Mouse (Mus musculus) T-helper 1 cell (primary cell): ENCODE measurements around the gene Erh.

Experiments
- in situ Hi-C: fragments of 300-600 bp; cut with MboI, MseI; formaldehyde crosslinking; loops from one replicate; pipeline ENCODE4 v1.15.1; 2025; ENCODE audit warnings: high pct_unique_total_duplicates

Gene Erh

DNA sequence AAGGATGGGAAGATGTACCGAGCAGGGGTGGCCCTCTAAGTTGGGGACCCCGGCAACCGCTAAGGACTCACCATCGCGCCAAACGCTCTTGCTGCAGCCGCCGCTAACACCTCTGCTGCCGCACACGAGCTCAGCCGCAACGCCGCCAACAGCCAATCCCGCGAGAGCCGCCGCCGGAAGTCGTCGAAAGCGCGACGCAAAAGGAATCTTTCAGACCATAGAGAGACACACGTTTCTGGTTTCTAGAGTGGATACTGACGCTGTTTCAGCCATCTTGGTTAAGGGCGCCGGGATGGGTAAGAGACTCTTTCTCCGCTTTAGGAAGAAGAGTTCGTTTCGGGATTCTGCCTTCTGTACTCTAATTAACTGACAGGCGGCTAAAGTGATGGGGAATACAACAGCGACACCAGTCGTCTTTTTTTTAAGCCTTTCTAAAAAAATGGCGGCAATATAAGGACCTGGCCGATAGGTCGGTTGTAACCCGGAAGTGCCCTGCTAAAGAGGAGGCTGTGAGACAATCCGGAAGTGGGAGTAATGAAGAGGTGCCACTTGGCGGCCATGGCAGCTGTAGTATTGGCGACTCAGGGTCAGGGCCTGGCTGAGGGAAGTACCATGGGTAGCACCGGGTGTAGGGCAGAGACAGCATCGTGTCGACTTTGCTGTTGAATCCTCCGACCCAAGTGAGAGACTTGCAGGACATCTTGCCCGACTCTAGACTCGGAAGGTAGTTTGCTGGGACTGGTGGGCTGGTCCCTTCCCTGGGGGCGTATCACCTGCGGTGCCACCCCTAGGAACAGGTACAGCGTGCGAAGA, at the start of gene Erh, which contains the start of gene Slc39a9:
Gene Erh (minus strand): TSS at position 649 of the 813 bp plus-strand sequence.
Gene Slc39a9 (plus strand): TSS at position 191 of the 813 bp plus-strand sequence.
- in situ Hi-C loops, result loop anchor here (10.0 kb wide), 2 partner anchors 479 to 951 kb away; partner anchors contain the start of gene Med6

DNA sequence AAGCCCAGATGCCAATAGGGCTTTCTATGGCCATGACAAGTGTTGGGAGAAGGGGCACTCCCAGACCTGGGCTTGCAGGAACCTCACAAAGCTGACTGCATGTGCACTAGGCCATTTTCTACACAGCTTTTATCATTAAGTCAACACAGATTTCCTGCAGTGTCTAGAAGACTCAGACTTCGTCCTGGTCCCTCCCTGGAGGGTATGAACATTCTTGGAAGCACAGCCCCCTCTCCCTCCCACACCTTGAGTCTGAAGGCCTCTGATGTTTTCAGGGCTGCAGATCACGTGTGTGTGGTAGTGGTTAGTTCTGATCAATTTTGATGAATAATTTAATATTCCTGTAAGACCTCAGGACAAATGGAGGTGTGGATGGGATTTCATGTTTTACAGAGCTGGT, 49.6 kb upstream of the Erh start:
- in situ Hi-C loops, result no loop called here

DNA sequence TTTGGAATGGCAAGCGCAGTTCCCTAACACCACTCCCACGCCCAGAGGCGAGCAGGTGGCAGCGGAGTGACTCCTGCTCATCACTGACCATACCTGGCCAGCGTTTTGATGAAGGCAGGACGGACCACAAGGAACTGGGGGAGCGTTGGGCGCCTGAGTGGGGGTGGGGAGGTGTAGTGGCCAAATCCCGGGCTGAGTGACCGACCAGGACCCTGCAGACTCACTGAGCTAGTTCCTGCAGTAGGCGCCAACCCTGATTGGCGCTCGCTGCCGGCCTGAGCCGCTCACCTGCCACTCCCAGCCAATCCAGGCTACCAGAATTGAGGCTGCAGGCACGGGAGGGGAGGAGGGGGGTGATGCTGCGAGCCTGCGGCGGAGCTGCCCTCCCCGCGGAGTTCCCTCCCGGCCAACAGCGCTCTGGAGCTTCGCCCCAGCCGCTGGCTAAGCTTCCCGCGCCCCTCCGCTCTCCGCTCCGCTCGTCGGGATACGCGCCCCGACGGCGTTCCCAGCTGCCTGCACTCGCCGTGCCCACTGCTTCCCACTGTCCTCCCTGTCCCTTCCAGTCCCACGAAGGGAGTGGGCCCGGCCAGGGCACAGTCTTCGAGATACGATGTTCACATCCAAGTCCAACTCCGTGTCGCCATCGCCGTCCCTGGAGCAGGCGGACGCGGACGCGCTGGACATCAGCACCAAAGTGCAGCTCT, 48.3 kb upstream of the Erh start, which contains the start of gene Plekhd1:
Gene Plekhd1 (plus strand): TSS at position 323 of the 704 bp plus-strand sequence.
- in situ Hi-C loops, result no loop called here

DNA sequence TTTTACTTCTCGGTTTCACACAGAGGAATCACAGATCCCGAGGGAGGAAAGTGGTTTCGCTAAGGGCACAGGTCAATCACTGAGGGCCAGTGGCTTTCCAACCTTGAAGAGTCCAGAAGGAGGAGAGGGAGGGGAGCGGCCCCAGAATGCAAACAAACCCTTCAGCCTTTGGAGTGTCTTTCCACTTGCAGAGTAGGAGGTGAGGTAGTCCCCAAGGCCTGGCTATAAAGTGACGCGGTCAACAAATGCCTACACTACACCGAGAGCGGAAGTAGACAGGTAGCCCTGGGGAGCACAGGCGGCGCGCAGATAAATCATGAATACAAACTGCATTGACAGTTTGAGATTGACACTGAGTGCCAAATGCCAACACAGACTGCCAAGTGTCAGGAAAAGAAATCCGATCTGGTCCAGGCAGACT, 47.5 kb upstream of the Erh start:
- in situ Hi-C loops, result no loop called here

DNA sequence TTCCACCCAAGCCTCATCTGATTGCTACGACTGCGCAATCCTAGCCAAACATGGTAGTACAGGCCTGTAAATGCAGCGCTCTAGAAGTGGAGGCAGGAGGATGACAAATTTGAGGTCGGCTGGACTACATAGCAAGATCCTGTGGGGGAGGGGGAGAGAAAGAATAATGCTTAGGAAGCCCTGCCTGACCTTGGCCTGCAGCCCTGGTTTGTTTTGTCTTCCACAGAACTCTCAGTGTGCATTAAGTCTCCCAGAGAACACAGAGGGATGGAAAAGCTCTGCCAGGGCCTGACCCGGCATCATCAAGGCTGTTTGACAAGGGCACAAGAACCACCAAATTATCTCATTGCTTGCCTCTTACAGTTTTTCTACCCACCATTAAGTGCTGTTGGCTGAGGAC, 45.6 kb upstream of the Erh start:
- in situ Hi-C loops, result no loop called here

DNA sequence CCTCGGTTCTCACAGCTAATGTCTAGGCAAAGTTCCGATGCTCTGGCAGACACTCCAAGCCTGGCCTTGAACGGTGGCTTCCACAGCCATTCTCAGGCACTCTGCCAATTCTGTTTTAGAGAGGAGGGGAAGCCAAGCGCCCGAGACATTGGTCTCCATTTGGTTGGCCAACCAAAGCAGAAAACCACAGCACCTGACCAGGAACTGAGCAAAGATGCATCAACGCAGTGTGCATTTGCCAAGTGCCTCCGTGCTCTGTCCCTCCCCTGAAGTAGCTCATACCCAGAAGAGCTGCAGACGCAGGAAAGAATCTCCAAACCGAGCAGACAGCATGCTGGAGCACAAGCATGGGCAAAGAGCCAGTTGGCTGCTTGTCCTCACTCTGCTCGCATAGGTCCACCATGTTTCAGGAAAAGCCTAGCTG, 43.7 kb upstream of the Erh start:
- in situ Hi-C loops, result no loop called here

DNA sequence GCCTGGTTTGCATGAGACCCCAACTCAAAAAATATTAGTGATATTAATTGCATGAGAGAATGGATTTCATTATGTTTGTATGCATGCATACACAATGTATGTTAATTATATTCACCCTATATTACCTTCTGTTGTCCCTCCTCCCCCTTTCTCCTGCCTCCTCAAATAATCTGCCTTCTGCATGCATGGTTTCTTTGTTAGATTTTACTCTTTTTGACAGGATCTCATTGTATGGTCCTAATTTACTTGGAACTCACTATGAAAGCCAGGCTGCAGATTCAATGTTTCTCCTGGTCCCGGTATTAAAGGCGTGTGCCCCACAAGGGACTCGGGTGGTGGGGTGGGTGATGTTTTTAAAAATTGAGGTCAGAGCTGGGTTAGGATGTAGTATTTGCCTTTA, 40.2 kb upstream of the Erh start:
- in situ Hi-C loops, result no loop called here

DNA sequence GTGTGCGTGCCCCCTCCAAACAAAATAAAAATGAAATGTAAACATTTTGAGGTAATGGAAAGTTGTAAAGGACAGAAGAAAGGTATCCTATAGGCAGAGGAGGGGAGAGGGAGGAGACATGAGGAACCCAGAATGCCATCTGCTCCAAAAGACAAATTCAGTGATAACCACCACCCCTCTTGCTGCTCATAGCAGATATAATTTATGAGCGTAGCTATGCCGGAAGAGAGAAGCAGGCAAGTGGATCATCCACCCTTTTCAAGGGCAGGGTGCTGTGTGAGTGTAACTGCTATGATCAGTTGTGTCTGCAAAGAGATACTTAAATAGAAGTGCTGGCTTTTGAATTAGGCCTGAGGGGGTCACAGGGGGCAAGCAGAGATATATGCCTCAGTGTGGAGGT, 39.4 kb upstream of the Erh start:
- in situ Hi-C loops, result no loop called here

DNA sequence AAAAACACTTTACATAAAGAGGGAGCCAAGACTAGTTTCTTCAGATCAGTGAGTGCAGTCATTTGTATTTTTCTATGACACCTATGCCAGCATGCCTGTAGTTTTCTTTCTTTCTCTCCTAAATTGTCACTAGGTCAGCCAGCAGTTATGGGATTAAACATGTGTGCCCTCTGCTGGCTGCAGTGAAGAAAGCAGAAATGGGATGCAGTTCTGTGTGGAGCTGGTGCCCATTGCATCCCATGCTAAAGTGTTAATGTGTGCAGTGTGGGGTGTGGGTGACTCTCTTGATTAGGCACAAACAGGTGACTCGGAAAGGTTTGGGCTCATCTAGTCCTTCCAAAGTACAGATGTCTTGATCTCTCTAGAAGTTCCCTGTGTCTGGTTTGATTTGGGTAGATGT, 37.2 kb upstream of the Erh start:
- in situ Hi-C loops, result no loop called here

DNA sequence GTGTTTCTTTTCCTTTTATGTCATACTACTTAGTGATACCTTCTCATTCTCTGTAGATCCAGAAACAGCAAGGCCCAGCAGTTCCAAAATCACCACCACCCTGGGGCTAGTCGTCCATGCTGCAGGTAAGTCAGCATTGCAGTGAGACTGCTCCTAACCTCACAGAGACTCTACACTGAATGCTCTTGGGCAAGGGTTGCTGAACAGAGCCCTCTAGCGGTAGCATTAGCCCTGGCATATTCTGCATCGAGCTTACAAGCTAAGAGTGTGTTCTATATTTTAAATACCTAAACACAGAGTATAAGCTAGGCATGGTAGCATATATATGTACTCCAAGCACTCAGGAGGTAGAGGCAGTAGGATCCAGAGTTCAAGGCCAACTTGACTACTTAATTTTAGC, 29.0 kb upstream of the Erh start:
- in situ Hi-C loops, result no loop called here

DNA sequence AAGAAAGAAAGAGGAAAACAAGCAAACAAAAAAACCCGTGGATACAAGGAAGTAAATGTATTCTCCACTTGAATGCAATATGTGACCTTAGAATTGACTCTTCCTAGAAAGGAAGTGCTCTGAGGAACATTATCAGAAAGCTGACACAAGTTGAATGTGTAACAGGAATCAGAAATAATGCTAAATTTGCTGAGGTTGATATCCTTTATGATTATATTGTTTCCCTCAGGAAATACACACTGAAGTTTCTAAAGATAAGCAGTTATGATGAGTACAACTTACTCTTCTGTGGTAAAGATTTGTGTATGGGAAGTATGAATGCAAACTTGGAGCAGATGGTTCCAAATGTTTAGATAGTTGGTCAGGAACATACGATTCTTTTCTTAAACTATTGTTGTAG, 24.2 kb upstream of the Erh start:
- in situ Hi-C loops, result no loop called here

DNA sequence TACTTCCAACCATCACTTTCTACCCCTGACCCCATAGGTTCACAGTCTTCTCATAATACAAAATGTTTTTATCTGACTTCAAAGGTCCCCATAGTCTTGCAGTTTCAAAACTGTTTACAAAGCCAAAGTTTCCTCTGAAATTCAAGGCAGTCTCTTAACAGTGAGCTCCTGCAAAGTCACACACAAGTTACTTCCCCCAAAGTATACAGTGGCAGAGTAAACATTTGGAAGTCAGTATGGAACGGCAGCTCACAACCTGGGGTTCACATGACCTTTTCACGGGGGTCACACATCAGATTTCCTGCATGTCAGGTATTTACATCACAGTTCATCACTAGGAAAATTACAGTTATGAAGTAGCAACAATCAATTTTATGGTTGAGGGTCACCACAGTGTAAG, 19.8 kb upstream of the Erh start:
- in situ Hi-C loops, result no loop called here

DNA sequence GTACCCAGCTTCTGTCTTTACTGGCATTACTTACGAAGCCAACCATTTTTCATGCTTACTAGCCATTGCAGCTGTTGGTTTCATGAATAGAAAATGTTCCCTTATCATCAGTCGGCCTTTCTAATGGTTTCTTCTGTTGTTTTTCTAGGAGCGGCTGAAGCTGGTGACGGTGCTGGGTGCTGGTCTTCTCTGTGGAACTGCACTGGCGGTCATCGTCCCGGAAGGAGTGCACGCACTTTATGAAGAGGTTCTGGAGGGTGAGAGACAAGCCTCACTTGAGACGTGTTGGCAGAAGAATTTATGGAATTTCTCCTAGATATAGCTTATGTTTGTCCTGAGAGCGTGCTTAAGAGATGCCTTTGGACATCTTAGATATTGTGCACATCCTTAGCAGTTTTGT, 18.2 kb upstream of the Erh start:
- in situ Hi-C loops, result no loop called here

DNA sequence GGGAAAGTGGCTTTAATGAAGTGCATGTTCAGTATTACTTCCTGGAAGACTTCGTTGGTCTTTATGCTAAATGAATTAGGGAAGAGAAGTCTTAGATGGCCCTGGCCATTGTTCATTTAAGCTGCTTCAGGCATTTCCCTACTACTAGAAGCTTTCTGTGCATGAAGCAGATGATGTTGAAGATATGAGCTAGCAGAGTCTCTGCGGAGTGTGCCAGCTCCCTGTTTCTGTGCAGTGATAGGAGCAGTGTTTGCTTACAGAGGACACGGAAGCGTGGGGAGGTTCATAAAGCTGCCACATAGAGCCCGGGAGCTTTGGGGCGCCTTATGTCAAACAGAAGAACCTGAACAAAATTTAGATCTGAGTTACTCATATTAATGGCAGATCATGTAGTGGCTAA, 14.5 kb upstream of the Erh start:
- in situ Hi-C loops, result no loop called here

DNA sequence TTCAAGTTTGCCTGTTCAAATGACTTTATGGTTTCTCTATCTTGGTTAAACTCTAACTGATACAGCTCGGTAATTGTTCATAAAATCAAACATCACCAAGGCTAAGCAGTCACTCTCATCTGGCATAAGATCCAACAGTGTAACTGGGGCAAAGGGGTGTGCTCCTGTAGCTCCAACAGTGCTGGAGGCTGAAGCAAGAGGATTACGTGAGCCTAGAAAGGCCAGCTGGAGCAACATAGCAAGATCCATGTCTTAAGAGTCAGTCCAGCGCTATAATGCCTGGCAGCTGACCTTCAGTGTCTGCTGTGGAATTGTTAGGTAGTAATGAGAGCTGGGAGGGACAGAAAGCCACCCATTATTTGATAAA, 10.5 kb upstream of the Erh start:
- in situ Hi-C loops, result no loop called here

DNA sequence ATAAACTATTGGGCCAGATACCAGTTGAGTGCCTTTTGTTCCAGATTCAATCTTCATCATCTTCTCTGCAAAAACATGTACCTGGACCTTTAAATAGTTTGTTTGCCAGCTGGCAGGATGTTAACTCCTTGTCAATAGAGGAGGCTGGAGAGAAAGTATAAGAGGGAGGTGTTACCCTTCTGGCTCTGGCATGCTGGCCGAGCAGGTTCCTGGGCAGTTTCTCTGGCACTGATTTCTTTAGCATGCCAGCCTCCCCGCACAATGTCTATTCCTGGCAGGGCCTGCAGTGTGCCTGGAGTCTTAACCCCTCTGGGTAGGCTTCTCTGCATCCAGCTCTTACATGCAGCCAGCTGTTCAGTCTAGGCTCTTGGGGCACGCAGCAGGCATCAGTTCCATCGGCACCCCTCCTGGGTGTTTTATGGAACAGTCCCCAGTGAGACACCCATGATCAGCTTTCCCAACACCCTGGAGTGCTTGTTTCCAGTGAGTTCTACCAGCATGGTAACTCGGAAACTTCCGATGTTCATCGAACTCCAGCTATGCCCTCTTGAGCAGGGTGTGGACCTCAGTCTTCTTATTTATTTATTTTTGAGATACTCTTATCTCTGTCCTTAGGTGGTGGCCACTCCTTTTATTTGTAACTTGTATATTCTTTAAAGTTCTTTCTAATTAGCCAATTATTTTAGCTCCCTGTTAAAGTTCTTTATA, 10.0 kb upstream of the Erh start:
- in situ Hi-C loops, result no loop called here

DNA sequence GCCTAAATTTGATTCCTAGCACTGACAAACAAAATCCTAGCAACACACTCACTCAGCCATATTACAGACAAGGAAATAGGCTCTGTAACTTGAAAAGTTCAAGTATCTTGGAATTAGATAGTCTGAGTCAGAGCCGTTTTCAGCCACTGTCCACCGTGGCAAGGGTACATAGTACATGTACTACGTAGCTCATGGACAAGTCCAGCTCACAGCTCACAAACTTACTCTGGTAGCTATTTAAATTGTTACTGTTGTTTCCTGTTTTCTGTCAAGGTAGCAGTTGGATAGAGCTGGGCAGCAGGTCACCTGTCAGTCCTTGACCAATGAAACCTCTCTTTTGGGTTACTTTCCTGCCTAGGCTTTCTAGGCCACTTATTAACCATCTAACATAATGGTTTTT, 2.2 kb upstream of the Erh start:
- in situ Hi-C loops, result loop anchor here (10.0 kb wide), 2 partner anchors 482 to 948 kb away; partner anchors contain the start of gene Med6

DNA sequence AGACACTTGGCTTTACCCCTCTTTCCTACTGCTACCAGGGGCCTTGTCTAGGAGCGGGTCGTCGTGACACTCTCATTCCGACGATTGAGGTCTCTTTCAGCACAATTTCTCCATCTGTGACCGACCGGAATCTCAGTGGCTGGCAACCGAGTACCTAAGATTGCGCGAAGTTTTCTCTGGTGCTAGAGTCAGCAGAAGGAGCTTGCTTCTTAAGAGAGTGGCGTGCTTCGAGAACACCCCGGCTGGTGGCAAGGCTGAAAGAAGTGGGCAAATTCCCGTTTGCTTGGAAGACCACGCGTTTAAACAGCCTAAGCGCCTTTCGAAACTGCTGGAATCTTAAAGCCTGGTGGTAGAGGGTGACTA, 346 bp upstream of the Erh start:
- in situ Hi-C loops, result loop anchor here (10.0 kb wide), 2 partner anchors 480 to 950 kb away; partner anchors contain the start of gene Med6

DNA sequence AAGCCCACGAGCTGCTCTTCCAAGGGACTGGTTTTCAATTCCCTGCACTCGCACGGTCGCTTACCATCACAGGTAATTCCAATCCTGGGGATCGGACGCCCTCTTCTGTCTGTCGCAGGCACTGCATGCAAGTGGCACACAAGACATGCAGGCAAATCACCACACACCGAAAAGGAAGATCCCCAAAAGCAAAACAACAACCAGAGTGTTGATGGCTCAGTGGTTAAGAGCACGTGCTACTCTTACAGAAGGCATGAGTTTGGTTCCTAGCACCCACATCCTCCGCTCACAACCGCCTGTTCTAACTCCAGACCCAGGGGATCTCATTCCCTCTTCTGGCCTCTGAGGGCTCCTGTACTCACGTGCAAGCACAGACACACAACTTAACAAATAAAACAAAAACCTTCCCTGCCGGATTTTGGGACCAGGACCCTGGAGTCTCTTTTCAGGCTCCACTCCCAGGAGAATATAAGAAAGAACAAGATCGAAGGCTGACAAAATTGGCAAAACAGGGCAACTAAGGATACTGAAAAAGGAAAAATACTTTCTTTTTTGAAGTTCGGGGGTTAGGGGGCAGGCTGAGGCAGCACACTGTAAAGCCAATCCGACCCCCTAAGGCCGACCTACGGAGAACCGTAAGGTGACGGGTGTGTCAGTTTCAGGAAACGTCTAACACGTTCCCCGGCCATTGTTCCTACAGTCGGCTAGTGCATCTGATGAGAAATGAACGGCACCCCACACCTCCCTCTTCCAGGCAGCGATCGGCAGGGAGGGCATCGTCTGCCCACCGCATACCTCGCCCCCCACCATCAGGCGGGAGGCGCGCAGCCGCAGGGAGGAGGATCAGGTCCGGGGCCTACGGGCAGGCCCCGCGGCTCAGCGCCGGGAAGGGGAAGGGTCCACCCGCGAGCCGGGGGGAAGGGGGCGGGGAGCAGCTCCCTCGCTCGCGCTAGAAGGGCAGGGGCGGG, 1.1 kb downstream of the Erh start:
- in situ Hi-C loops, result loop anchor here (10.0 kb wide), 2 partner anchors 478 to 952 kb away; partner anchors contain the start of gene Med6

DNA sequence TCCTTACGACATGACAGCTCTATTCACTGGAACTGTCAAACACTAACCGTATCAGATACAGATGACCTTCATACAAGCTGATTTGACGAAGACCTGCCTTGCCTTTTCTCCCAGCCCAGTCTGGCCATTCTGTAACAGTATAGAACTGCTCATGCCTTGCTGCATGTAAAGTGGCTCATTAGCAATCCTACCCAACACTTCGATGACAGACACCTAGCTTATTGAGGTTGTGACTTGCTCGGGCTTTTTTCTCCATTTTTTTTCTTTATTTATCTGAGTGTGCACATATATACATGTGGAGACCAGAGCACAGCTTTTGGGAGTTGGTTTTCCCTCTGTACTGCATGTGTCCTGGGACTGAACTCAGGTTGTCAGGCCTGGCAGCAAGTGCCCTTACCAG, 12.4 kb downstream of the Erh start:
- in situ Hi-C loops, result no loop called here

DNA sequence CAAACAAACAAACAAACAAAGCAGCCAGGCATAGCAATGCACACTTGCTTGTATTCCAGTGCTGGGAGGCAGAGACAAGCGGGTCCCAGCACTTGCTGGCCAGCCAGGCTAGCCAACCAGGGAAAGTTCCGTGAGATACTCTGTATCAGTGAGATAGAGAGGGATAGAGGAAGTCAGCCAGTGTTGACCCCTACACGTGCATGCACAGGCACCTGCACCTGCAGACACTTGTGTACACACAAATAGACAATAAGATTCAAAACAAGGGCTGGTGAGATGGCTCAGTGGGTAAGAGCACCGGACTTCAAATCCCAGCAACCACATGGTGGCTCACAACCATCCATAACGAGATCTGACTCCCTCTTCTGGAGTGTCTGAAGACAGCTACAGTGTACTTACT, 23.6 kb downstream of the Erh start:
- in situ Hi-C loops, result no loop called here
